Mouse (Mus musculus): ENCODE measurements around the gene Ttc21a. TPM values are rescaled to one million over a fixed set of nuclear protein-coding genes. Genes with fewer than 3 reads are reported as not detected.

The Ttc21a gene
- polyA plus RNA-seq, 1 experiment: 2.0 TPM

GRCm38 (mm10) chr9:119941407-119941806 is 4.0 kb downstream of the Ttc21a start:
- DNase-seq (ENCODE audit: low read depth): no peak

GRCm38 (mm10) chr9:119941861-119942260 is 4.5 kb downstream of the Ttc21a start:
- no peak for DNase-seq (ENCODE audit: low read depth)

- no peak for DNase-seq (ENCODE audit: low read depth)
These were observed 5.9 kb downstream of the Ttc21a start for GRCm38 (mm10) chr9:119943326-119943725.

GRCm38 (mm10) chr9:119945173-119945900 is 7.9 kb downstream of the Ttc21a start:
- no peak for DNase-seq (ENCODE audit: low read depth)

- DNase-seq (ENCODE audit: low read depth): no peak
These were observed 11.4 kb downstream of the Ttc21a start for GRCm38 (mm10) chr9:119948804-119949203.

- DNase-seq (ENCODE audit: low read depth): no peak
These were observed 13.0 kb downstream of the Ttc21a start for GRCm38 (mm10) chr9:119950434-119950833.

GRCm38 (mm10) chr9:119951388-119951787 is 14.0 kb downstream of the Ttc21a start:
- no peak for DNase-seq (ENCODE audit: low read depth)

GRCm38 (mm10) chr9:119958835-119959234 is 21.4 kb downstream of the Ttc21a start:
- no peak for DNase-seq (ENCODE audit: low read depth)

GRCm38 (mm10) chr9:119962216-119962615 is 24.8 kb downstream of the Ttc21a start:
- no peak for DNase-seq (ENCODE audit: low read depth)

- peak; percentile 65 for DNase-seq (ENCODE audit: low read depth)
These were observed 25.7 kb downstream of the Ttc21a start for GRCm38 (mm10) chr9:119962987-119963667.

GRCm38 (mm10) chr9:119964206-119964605 is 26.8 kb downstream of the Ttc21a start:
- no peak for DNase-seq (ENCODE audit: low read depth)

GRCm38 (mm10) chr9:119965186-119965585 is 27.8 kb downstream of the Ttc21a start:
- DNase-seq (ENCODE audit: low read depth): no peak

- no peak for DNase-seq (ENCODE audit: low read depth)
These were observed 29.0 kb downstream of the Ttc21a start for GRCm38 (mm10) chr9:119966221-119966910.

GRCm38 (mm10) chr9:119969811-119970210 is 32.4 kb downstream of the Ttc21a start:
- peak; percentile 83 for DNase-seq (ENCODE audit: low read depth)

GRCm38 (mm10) chr9:119970221-119970620 is 32.8 kb downstream of the Ttc21a start:
- DNase-seq (ENCODE audit: low read depth): peak; percentile 56

GRCm38 (mm10) chr9:119970763-119971656 is 33.6 kb downstream of the Ttc21a start:
- peak; percentile 71 for DNase-seq (ENCODE audit: low read depth)

GRCm38 (mm10) chr9:119972166-119972565 is 34.8 kb downstream of the Ttc21a start:
- DNase-seq (ENCODE audit: low read depth): no peak

- no peak for DNase-seq (ENCODE audit: low read depth)
These were observed 35.2 kb downstream of the Ttc21a start for GRCm38 (mm10) chr9:119972582-119972981.

GRCm38 (mm10) chr9:119973281-119973680 is 35.9 kb downstream of the Ttc21a start:
- no peak for DNase-seq (ENCODE audit: low read depth)

GRCm38 (mm10) chr9:119973869-119974520 is 36.6 kb downstream of the Ttc21a start:
- DNase-seq (ENCODE audit: low read depth): no peak

GRCm38 (mm10) chr9:119974609-119975008 is 37.2 kb downstream of the Ttc21a start:
- DNase-seq (ENCODE audit: low read depth): no peak
